Mouse (Mus musculus) thymus, postnatal 4 days (tissue): ENCODE data around the gene Unkl.
"Not testable (repeated sequence)": the region's sequence is repeated elsewhere in the genome, so short reads cannot be mapped to it uniquely, and the experiment has no call there.

Source experiments
- DNase-seq: peaks from one replicate; pipeline ENCODE4 v3.0.0; 2021

Unkl gene

DNA sequence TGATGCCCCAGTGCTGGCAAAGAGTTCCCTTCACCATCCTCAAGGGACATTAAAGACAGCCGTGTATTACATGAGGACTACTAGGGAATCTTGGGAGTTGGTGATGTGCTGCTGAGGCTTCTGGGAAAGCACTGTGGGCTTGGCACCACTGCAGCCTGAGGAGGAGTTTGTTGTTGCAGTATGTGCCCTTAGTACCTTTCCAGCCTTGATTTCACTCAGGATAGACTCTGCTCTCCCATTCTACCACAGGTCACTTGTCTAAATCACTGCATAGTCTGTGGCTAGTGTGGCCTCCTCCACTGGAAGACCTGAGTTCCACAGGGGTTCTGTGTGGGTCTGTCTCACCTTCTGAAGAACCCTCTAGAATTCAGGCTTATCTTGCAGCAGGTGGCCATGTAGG, 32.5 kb downstream of the Unkl start:
- no peak for DNase-seq

DNA sequence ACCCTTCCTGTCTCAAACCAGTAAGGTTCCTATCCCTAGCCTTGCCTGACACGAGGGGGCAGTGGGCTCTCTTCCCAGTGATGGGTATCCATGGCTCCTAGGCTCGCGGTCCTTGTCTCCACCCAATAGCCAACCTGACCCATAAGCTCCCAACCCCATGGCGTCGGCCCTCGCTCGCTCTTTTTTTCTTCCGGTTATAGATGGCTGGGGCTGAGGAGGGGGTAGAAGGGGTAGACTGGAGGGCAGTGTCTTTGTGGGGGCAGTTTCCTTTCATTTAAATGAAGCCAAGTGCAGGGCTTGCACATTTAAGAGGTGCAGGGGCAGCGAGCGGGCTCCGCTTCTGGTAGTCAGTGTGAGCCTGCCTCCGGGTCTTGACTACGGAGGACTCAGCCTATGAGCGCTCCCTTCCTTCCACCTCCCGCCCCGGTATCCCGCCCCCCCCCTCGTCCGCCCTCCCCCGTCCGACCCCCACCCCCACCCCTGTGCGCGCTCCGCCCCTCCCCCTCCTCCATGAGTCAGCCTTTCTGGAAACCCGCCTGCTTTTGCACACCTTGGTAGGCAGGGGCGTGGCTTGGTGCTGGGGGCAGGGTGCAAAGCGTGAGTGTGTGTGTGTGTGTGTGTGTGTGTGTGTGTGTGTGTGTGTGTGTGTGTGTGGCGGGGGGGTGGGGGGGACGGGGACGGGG, 33.8 kb downstream of the Unkl start:
- peak; percentile 90 for DNase-seq

- peak; percentile 64 for DNase-seq
Observed at GRCm38 (mm10) chr17:25222504-25222940, 34.3 kb downstream of the Unkl start.

DNA sequence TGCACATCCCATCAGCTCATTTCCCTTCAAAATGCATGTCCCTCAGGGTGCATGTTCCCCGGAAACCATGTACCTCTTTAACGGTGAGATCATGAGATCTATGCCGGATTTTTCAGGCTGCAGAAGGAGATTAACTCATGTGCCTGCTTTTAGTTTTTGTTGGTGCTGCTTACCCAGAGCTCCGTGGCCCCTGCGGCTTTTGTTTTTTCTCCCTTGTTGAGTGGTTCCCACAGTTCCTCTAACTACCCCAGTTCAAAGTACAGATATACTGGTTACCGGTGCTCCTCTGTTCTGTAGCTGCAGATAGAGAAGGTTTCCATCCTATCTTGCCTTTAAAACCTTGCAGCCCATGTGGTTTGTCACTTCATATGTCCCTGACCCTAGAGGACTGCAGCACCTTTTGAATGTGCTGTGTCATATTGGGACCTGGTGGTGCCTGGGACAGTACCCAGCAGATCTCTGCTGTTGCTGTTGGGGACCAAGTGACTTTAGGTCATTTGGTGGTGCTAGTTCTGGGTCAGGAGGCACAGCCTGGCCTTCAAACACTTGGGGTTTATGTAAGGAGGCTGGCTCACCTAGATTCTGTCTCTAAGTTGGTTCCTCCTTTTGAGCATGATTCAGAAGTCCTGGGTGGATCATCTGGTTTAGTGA, 34.9 kb downstream of the Unkl start:
- no peak for DNase-seq

DNA sequence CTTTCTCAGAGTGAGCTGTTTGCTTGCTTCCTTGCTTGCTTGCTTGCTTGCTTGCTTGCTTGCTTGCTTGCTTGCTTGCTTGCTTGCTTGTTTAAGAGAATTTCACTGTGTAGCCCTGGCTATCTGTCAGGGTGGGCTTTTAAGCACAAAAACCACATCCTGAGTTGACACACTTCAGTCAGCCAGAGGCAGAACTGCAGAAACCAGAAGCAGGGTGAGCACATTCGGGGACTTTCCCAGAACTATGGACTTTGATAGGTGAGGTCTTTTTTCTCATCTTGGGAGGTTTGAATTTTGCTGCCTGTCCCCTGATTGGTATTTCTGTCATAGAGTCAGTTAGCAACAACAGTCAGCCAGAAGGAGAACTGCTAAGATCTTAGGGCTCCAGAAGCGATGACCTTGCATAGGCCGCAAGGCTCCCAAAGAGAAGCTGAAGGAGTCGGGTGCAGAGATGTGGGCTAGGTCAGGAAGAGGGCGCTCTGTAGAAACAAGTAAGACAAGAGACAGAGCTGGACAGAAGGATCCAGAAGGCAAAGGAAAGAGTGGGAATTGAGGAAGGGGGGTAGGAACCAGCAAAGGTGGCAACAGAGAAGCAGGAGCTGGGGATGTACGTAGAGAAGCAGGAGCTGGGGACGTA, 36.5 kb downstream of the Unkl start:
- peak; percentile 56 for DNase-seq

- DNase-seq, result no peak
Observed at GRCm38 (mm10) chr17:25225659-25226058, 37.5 kb downstream of the Unkl start.

- DNase-seq, result no peak
Observed at GRCm38 (mm10) chr17:25227991-25228390, 39.8 kb downstream of the Unkl start.

DNA sequence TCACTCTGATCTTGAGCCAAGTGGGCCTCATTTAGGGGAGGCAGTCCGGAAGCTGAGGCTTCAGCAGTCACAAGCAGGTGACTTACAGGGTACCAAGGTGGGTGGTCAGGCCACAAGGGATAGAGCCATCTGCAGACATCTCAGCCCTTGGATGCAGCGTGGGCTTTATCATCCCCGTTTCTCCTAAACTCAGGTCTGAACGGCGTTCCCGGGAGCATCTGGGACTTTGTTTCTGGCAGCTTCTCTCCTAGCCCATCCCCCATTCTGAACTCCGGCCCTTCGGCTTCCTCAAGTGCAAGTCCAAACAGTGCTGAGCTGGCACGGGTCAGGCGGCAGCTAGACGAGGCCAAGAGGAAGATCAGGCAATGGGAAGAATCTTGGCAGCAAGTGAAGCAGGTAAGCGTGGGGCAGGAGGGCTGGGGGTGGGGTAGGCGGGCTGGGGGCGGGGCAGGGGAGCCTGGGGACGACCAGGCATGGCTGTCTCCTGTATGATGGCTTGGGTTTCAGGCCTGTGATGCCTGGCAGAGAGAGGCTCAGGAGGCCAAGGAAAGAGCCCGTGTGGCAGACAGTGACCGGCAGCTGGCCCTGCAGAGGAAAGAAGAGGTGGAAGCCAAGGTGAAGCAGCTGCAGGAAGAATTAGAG, 41.9 kb downstream of the Unkl start:
- peak; percentile 9 for DNase-seq

DNA sequence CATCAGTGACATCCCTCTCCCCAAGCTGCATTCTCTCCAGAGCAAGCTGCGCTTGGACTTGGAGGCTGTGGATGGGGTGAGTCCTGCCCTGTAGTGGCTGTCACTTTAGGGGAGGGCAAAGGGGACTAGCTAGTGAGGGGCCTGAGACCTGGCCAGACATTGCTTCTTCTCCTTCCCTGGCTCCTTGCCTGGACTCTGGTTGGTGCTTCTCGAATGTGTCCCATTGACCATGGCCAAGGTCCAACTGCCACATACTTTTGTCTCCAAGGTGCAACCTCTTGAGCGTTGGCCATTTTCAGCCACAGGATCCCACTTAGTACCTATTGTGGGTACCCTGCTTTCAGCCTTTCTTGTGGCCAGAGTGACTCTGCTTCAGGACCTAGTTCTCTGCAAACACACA, 42.5 kb downstream of the Unkl start:
- DNase-seq, result no peak

DNA sequence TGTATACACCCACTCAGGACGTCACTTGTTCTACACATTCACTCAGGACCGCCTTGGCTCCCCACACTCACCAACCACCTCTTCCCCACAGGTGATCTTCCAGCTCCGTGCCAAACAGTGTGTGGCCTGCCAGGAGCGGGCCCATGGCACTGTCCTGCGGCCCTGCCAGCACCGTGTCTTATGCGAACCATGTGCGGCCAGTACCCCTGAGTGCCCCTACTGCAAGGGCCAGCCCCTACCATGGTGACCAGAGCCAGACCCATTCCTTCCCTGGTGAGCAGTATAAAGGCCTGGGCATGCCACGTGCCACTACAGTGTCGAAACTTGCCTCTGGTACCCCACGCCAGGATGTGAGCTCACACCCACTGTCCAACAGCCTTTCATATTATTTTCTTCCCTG, 43.4 kb downstream of the Unkl start:
- DNase-seq, result not testable (repeated sequence)

DNA sequence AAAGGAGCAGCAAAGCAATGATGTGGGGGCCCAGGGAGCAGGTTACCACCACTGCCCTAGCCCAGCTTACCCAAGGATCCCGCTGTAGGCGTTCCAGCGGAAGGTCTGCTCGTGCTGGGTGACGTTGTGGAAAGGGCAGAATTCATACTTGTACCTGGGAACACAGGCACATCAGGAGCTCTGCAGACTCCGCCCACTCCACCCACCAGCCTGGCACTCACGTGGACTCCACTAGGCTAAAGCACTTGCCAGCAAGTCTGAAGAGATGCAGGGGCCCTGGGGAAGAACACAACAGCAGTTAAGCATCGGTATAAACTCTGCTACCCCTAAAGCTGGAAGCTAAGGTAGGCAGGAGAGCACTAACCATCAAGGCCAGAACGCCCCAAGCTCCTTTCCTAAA, 47.4 kb downstream of the Unkl start:
- DNase-seq, result no peak

- DNase-seq, result peak; percentile 91
Observed at GRCm38 (mm10) chr17:25239695-25240636, 51.8 kb downstream of the Unkl start, which contains the start of the genes Gnptg and Tsr3. Gene Gnptg (minus strand): TSS chr17:25240124. Gene Tsr3 (plus strand): TSS chr17:25240170.

DNA sequence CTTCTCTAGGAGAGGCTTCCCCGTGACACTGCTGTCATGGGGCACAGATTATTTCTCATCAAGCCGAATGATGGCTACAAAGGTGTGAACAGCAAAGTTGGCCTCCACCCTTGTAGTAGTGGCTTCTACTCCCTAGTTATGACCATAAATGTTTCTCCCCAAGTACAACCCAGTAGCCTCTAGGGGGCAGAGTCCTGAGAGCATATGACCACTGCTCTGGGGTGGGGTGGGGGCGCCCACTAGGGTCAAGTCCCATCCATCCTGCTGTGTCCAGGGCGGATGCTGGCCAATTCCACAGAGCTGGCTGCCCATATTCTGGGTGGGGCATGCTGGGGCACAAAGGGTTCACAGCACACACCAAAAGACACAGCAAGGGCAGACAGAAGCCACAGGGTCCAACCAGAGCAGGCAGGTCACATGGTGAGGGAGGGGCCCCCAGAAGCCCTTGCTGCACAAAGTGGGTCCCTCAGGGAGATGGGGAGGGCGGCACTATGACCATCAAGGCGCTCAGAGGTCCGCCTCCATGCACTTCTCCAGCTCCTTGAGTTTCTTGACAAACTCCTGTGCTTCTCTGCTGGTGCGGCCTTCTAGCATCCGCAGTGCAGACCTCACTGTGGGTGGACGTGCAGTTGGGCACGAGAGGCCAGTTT, 55.1 kb downstream of the Unkl start:
- no peak for DNase-seq

GRCm38 (mm10) chr17:25244239-25244638, 56.0 kb downstream of the Unkl start:
- no peak for DNase-seq

DNA sequence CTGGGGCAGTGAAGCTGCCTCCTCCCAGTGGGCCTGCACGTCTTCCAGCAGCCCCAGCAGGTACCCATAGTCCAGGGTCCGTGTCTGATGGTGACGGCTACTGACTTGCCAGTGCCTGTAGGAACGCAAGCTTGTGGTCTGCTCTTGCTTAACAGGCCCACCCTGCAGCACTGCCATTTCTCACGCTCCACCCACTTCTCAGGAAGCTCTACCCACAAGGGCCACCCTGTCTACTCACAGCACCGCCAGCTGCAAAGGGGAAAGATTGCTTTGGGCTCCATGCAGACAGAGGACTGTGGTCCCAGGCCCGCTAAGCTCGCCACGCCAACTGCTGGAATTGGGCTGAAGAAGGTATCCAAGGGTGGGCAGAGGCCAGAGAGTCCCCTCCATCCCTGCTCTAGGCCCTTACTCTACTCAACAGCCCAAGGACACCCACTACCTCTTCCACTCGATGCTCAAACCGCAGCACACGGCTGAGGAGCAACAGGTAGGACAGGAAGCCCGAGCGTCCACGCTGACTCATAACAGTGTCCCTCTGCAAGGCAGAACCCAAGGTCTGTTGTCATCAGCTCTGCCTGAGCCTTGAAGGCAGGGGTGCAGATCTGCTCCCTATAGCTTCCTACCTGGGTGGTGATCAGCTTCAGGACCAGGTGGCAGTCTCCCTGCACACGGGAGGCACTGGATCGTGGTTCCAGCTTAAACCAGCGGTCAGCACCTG, 60.0 kb downstream of the Unkl start:
- DNase-seq, result peak; percentile 60

GRCm38 (mm10) chr17:25250181-25250835, 62.1 kb downstream of the Unkl start:
- DNase-seq, result no peak

GRCm38 (mm10) chr17:25252643-25253042, 64.4 kb downstream of the Unkl start:
- DNase-seq, result no peak

DNA sequence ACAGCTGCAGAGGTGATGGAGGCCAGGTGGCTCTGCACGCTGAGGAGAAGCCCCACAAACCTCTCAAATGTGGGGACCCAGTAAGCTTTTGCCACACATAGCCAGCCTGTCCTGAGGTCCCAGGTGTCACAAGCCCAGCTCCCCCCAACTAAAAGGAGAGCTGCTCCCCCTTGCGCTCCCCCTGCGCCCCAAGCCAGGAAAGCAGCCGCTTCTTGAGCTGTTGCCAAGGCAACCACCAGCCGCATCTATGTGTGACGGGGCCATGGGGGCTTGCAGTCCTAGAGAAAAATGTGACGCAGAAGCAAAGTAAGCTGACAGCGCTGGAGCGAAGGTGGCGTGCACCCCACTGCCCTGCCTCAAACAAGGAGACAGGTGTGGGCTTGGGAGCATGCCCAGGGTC, 65.6 kb downstream of the Unkl start:
- peak; percentile 85 for DNase-seq

- no peak for DNase-seq
Observed at GRCm38 (mm10) chr17:25255110-25255509, 66.9 kb downstream of the Unkl start.

DNA sequence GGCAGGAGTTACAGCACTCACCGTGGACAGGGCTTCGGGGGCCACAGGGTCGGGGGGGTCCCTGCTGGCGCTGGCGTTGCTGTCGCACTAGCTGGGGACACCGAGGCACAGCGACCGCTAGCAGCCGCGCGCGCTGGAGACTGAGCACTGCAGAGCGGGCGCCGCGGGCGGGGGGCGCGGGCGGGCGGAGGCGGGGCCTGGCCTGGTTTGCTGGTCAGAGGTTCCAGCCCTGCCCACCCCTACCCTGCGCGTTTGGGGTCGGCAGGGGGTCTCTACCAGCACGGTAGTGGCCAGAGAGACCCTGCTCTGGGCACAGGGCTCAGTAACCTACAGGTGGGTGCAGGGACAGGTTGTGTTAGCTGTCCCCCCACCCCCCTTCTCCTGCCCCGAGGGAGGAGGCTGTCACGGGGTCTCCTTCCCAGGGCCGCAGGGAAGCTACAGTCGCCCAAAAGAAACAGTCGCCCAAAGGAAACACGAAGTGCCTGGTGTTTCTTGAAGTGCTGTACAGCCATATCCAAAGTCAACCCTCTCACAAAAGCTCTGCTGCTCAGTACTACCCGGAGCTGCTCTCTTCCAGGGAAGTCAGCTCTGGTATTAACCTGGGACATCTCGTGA, 68.0 kb downstream of the Unkl start, which contains the start of gene Baiap3:
Gene Baiap3 (minus strand): TSS at position 225 of the 615 bp plus-strand sequence.
- DNase-seq, result peak; percentile 78
